Mouse (Mus musculus) spleen, adult 2 months (tissue): ENCODE data around the gene Ybey. TPM values are rescaled to one million over a fixed set of nuclear protein-coding genes. Genes with fewer than 3 reads are reported as not detected.

Experiments used
- DNase-seq, 2 experiments: peaks; one replicate each; pipeline versions ENCODE4 v3.0.0 to v3.0.0-alpha.2; 2012 to 2021; ENCODE audit warnings: low spot score in 2 of 2, low read depth in 1 of 2
- H3K27ac ChIP-seq: fragments of 200-500 bp; 2 replicates; pipeline ENCODE4 v1.5.1; 2012; ENCODE audit warnings: low read length, inconsistent platforms; ENCODE audit not compliant: insufficient read depth
- H3K27me3 ChIP-seq: fragments of 200-500 bp; 2 replicates; pipeline ENCODE4 v1.6.1; 2012; ENCODE audit warnings: mild to moderate bottlenecking, moderate library complexity, low read length, inconsistent platforms; ENCODE audit not compliant: control insufficient read depth, insufficient read depth
- H3K36me3 ChIP-seq: fragments of 200-500 bp; 2 replicates; pipeline ENCODE4 v1.6.1; 2012; ENCODE audit warnings: mild to moderate bottlenecking, low read length, inconsistent platforms; ENCODE audit not compliant: control insufficient read depth, insufficient read depth
- H3K4me1 ChIP-seq: fragments of 200-500 bp; 2 replicates; pipeline ENCODE4 v1.6.1; 2011; ENCODE audit warnings: inconsistent platforms; ENCODE audit not compliant: control insufficient read depth, insufficient read depth, insufficient read length
- H3K4me3 ChIP-seq: fragments of 200-500 bp; 2 replicates; pipeline ENCODE4 v1.5.1; 2011; ENCODE audit warnings: mild to moderate bottlenecking, inconsistent platforms; ENCODE audit not compliant: insufficient read depth, insufficient read length; ENCODE audit errors: extremely low read depth
- CTCF ChIP-seq: fragments of 200-500 bp; IDR thresholded peaks from 2 replicates; pipeline ENCODE4 v1.5.1; 2011; ENCODE audit warnings: mild to moderate bottlenecking, inconsistent platforms; ENCODE audit not compliant: insufficient read depth, insufficient read length, insufficient replicate concordance; ENCODE audit errors: extremely low read depth
- POLR2A ChIP-seq: fragments of 200-500 bp; IDR thresholded peaks from 2 replicates; pipeline ENCODE4 v1.6.1; 2011; ENCODE audit warnings: low read depth, low read length, inconsistent platforms
- whole genome bisulfite sequencing: fragments of 180-500 bp; shearing (Covaris S2); methylation state at CpG from one replicate; pipeline ENCODE4 v1.1.7; 2018; 5-methylcytosine and 5-hydroxymethylcytosine counted together
- polyA plus RNA-seq: library from polyadenylated mRNA; depleted of rRNA; stranded (reverse); fragments of >200 nt; gene quantifications from 2 replicates; pipeline ENCODE4 v1.2.3, GENCODE M21; 2012

Ybey gene
- polyA plus RNA-seq, 1 experiment = 2.4 TPM

GRCm38 (mm10) chr10:76495501-76495900 is 26.6 kb upstream of the Ybey start:
- whole genome bisulfite sequencing = 86% methylated on average over 6 of the region's 6 CpGs
- H3K36me3 ChIP-seq = peaks cover 54% of the 10 kb centered on the region

DNA sequence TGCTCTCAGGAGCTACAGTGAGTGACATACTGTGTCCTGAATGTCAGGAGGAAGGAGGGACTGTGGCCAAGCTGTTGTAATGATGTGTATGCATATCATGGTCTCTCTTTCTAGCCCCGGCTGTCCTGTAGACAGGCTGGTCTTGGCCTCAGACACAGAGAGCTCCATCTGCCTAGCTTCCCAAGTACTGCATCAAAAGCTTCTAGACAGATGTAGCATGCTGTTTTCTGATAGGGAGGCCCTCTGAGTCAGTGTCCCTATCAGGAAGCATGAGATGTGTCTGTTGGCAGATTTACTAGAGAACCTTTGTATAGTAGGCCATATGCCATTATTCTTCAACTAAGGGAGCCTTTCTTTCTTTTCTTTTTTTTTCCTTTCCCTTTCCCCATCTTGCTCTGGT is 24.6 kb upstream of the Ybey start:
- H3K27ac ChIP-seq = no peak overlapping the region
- no peak overlapping the region for H3K4me3 ChIP-seq
- TF ChIP-seq POLR2A = no peak
- TF ChIP-seq CTCF = no peak
- 88% methylated on average over 1 of the region's 1 CpGs for whole genome bisulfite sequencing
- no peak for DNase-seq
- no peaks in the 10 kb centered on the region for H3K4me1 ChIP-seq
- H3K36me3 ChIP-seq = peaks cover 54% of the 10 kb centered on the region
- no peaks in the 10 kb centered on the region for H3K27me3 ChIP-seq

More at GRCm38 (mm10) chr10:76495501-76495900, 26.6 kb upstream of the Ybey start:
- DNase-seq = no peak
- H3K27me3 ChIP-seq = no peaks in the 10 kb centered on the region
- TF ChIP-seq CTCF = no peak
- TF ChIP-seq POLR2A = no peak
- no peak overlapping the region for H3K27ac ChIP-seq
- H3K4me1 ChIP-seq = no peaks in the 10 kb centered on the region
- H3K4me3 ChIP-seq = no peak overlapping the region

- TF ChIP-seq POLR2A (no peak), CTCF (no peak)
- Histone ChIP-seq H3K27me3 (no peaks in the 10 kb centered on the region), H3K4me1 (no peaks in the 10 kb centered on the region), H3K4me3 (no peak overlapping the region), H3K27ac (no peak overlapping the region), H3K36me3 (peaks cover 60% of the 10 kb centered on the region)
- no peak for DNase-seq
- WGBS = 65% methylated on average over 15 of the region's 15 CpGs
Measured at GRCm38 (mm10) chr10:76489205-76489604, 20.3 kb upstream of the Ybey start.

- Histone ChIP-seq H3K27ac (no peak overlapping the region), H3K27me3 (no peaks in the 10 kb centered on the region), H3K36me3 (peaks cover 58% of the 10 kb centered on the region), H3K4me3 (no peak overlapping the region), H3K4me1 (no peaks in the 10 kb centered on the region)
- TF ChIP-seq POLR2A = no peak
- TF ChIP-seq CTCF = no peak
- no peak for DNase-seq
- WGBS = 82% methylated on average over 8 of the region's 8 CpGs
Measured at GRCm38 (mm10) chr10:76488265-76488664, 19.4 kb upstream of the Ybey start.

DNA sequence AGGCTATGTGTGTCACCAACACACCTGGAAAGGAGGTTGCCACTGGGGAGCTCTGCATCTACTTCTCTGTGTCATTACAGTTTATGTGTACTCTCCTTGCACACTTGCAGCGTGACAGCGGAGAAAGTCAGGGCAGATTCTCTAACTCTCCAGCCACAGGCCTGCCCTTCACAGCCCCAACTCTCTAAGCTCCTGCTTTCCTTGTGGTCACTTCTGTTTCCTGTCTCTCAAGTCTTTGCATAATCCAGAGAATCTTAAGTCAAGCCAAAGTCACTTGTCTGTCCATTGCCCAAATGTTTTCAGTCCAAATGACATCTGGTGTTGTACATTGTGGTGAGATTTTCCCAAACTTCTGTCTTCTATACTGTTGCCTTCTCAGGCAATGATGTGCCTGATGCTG is 17.4 kb upstream of the Ybey start:
- TF ChIP-seq POLR2A = no peak
- Histone ChIP-seq H3K27me3 (no peaks in the 10 kb centered on the region), H3K4me1 (no peaks in the 10 kb centered on the region), H3K4me3 (no peak overlapping the region), H3K27ac (no peak overlapping the region), H3K36me3 (peaks cover 62% of the 10 kb centered on the region)
- 85% methylated on average over 2 of the region's 2 CpGs for WGBS
- no peak for DNase-seq

- H3K27me3 ChIP-seq = no peaks in the 10 kb centered on the region
- no peak for TF ChIP-seq POLR2A
- H3K27ac ChIP-seq = no peak overlapping the region
- 93% methylated on average over 6 of the region's 6 CpGs for WGBS
- DNase-seq = no peak
- H3K36me3 ChIP-seq = peaks cover 59% of the 10 kb centered on the region
- H3K4me1 ChIP-seq = no peaks in the 10 kb centered on the region
- no peak overlapping the region for H3K4me3 ChIP-seq
Measured at GRCm38 (mm10) chr10:76481480-76481879, 12.6 kb upstream of the Ybey start.

- no peaks in the 10 kb centered on the region for H3K27me3 ChIP-seq
- TF ChIP-seq CTCF (no peak), POLR2A (no peak)
Measured at GRCm38 (mm10) chr10:76480851-76481250, 11.9 kb upstream of the Ybey start.

More at GRCm38 (mm10) chr10:76480851-76481250, 11.9 kb upstream of the Ybey start:
- no peak for DNase-seq
- Histone ChIP-seq H3K36me3 (peaks cover 56% of the 10 kb centered on the region), H3K4me3 (no peak overlapping the region), H3K27ac (no peak overlapping the region), H3K4me1 (no peaks in the 10 kb centered on the region)
- WGBS = 93% methylated on average over 13 of the region's 13 CpGs
